Mouse (Mus musculus) liver, postnatal 0 days (tissue): ENCODE results near the gene Isyna1.

Source experiments
- CTCF ChIP-seq: sonication (generic); IDR thresholded peaks from 2 replicates; pipeline ENCODE4 v1.5.1; 2016; ENCODE audit warnings: antibody characterized with exemption, low read depth
- EP300 ChIP-seq: IDR thresholded peaks from 2 replicates; pipeline ENCODE4 v1.6.1; 2016; ENCODE audit warnings: antibody characterized with exemption, low read depth, mild to moderate bottlenecking

DNA sequence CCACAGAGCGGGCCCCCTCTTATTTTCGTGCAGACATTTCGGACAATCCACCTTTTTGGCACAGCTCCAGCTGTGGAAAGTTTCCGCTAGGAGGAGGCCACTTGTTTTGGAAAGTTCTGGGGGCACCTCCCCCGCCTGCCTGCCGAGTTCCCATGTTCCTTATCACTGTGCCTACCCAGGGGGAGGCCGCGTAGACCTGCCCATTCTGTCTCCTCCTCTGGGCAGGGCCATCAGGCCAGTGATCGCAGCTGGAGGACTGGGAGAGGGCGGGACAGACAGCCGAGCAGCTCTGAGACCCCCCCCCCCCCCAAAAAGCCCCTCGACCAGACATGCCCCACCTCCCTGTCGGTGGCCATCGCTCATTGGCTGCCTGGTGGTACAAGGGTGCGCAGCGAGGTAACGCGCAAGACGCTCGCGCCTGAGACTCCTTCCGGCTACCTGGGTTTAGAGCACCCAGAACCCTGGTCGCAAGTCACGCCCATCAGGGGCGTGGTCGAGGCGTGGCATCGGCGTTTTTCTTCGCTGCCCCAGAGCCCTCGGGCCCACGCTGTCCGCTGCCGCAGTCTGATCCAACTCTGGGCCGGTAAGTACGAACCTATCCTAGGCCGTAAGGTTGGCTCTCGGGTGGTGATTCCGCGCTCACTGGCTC, at the start of gene Isyna1:
- TF ChIP-seq CTCF (0 out of 2 replicates have a peak, but pooled peaks have one; percentile 5), EP300 (no peak)
